Comparison of ENCODE assay signal across 8 mouse cellular contexts in genomic region chr4:155944271-155944670, GRCm38 (mm10). TPM values are rescaled to one million over a fixed set of nuclear protein-coding genes. Genes with fewer than 3 reads are reported as not detected.
DNase-seq lines count a peak whose midpoint lies in the region; ATAC-seq and TF ChIP-seq lines count a peak whose summit lies in the region.

No protein-coding gene starts in this region.

- peak overlapping the region; percentile 96 for H3K27ac ChIP-seq in layer of hippocampus, adult 2 months
- peak overlapping the region; percentile 92 for H3K27ac ChIP-seq in embryonic facial prominence, embryonic 10.5 days (replicated peaks)
- H3K27ac ChIP-seq in hindbrain, embryonic 16.5 days (ENCODE audit: low read depth, low read length): peak overlapping the region; percentile 80
- H3K27ac ChIP-seq in macrophage: peak overlapping the region; percentile 74
- peak overlapping the region; percentile 55 for H3K27ac ChIP-seq in stomach, embryonic 16.5 days (ENCODE audit: low read length)

- H3K9me3 ChIP-seq in embryonic facial prominence, embryonic 10.5 days: no peaks in the 10 kb centered on the region
- no peaks in the 10 kb centered on the region for H3K9me3 ChIP-seq in hindbrain, embryonic 16.5 days (ENCODE audit: control insufficient read depth, low read length)
- H3K9me3 ChIP-seq in stomach, embryonic 16.5 days (replicated peaks; ENCODE audit: control insufficient read depth, low read length): no peaks in the 10 kb centered on the region

- ATAC-seq in hindbrain, embryonic 16.5 days: no peak
- peak; percentile 20 for ATAC-seq in stomach, embryonic 16.5 days (ENCODE audit: insufficient read depth, low FRiP score)

- TF ChIP-seq CTCF in layer of hippocampus, adult 2 months (conservative IDR thresholded peaks at IDR 0.05): no peak

- no peak for DNase-seq in layer of hippocampus, adult 2 months (ENCODE audit: low spot score in 2 of 2)
- DNase-seq in layer of hippocampus, adult 18-20 months (ENCODE audit: low spot score in 2 of 2): no peak
- DNase-seq in embryonic facial prominence, embryonic 10.5 days (ENCODE audit: low spot score): peak; percentile 24
- no peak for DNase-seq in adipocyte (ENCODE audit: low spot score)
- DNase-seq in frontal cortex, postnatal 10 days (ENCODE audit: low spot score in 2 of 2): no peak

- peaks cover 19% of the 10 kb centered on the region for H3K4me1 ChIP-seq in embryonic facial prominence, embryonic 10.5 days
- H3K4me1 ChIP-seq in hindbrain, embryonic 16.5 days (ENCODE audit: control insufficient read depth, insufficient read depth, low read depth, low read length): peaks cover 21% of the 10 kb centered on the region
- peaks cover 14% of the 10 kb centered on the region for H3K4me1 ChIP-seq in stomach, embryonic 16.5 days (ENCODE audit: control insufficient read depth, insufficient read depth, low read length)

- peak overlapping the region; percentile 68 for H3K4me3 ChIP-seq in layer of hippocampus, adult 2 months
- H3K4me3 ChIP-seq in embryonic facial prominence, embryonic 10.5 days: peak overlapping the region; percentile 99
- H3K4me3 ChIP-seq in hindbrain, embryonic 16.5 days (ENCODE audit: low read length): peak overlapping the region; percentile 96
- peak overlapping the region; percentile 92 for H3K4me3 ChIP-seq in macrophage (ENCODE audit: inconsistent target)
- H3K4me3 ChIP-seq in stomach, embryonic 16.5 days (replicated peaks; ENCODE audit: low read length): peak overlapping the region; percentile 88

- H3K9ac ChIP-seq in hindbrain, embryonic 16.5 days (ENCODE audit: low read depth, low read length): peak overlapping the region; percentile 89
- peak overlapping the region; percentile 93 for H3K9ac ChIP-seq in stomach, embryonic 16.5 days (ENCODE audit: low read length)

- peaks cover 53% of the 10 kb centered on the region for H3K79me2 ChIP-seq in macrophage (ENCODE audit: inconsistent target)

- H3K36me3 ChIP-seq in embryonic facial prominence, embryonic 10.5 days (replicated peaks): peaks cover 36% of the 10 kb centered on the region
- H3K36me3 ChIP-seq in hindbrain, embryonic 16.5 days (ENCODE audit: control insufficient read depth, insufficient read depth, low read length): peaks cover 13% of the 10 kb centered on the region
- H3K36me3 ChIP-seq in macrophage (ENCODE audit: inconsistent target): peaks cover 16% of the 10 kb centered on the region
- peaks cover 5% of the 10 kb centered on the region; the same call in 1 of the 2 replicates for H3K36me3 ChIP-seq in stomach, embryonic 16.5 days (ENCODE audit: control insufficient read depth, insufficient read depth, low read length)

- H3K27me3 ChIP-seq in embryonic facial prominence, embryonic 10.5 days (replicated peaks; ENCODE audit: low read depth, poor library complexity, severe bottlenecking): no peaks in the 10 kb centered on the region
- H3K27me3 ChIP-seq in hindbrain, embryonic 16.5 days (replicated peaks; ENCODE audit: control insufficient read depth, insufficient read depth, low read length): no peaks in the 10 kb centered on the region
- no peaks in the 10 kb centered on the region for H3K27me3 ChIP-seq in stomach, embryonic 16.5 days (ENCODE audit: control insufficient read depth, insufficient read depth, low read length)

- under 1% methylated on average over 17 of the region's 17 CpGs for WGBS in embryonic facial prominence, embryonic 10.5 days
- 1% methylated on average over 17 of the region's 17 CpGs for WGBS in hindbrain, embryonic 16.5 days
- WGBS in macrophage (ENCODE audit: missing documents): 1% methylated on average over 17 of the region's 17 CpGs
- WGBS in stomach, embryonic 16.5 days: under 1% methylated on average over 17 of the region's 17 CpGs

- H3K4me2 ChIP-seq in hindbrain, embryonic 16.5 days (ENCODE audit: low read length): peak overlapping the region; percentile 95
- H3K4me2 ChIP-seq in stomach, embryonic 16.5 days (ENCODE audit: low read depth, low read length): peak overlapping the region; percentile 90

RNA-seq across cellular contexts. Expression of gene Ube2j2, which starts 0.6 kb away (rescaled TPM):
- total RNA-seq in layer of hippocampus, adult 2 months (2021): 10 to 100 TPM; 69.8 to 71.2 TPM
- total RNA-seq in layer of hippocampus, adult 18-20 months (2021): 10 to 100 TPM; 68.2 to 70.8 TPM
- 146 and 151 TPM in 2 replicates for polyA plus RNA-seq in embryonic facial prominence, embryonic 10.5 days (2016; fragmentation: Nextera tagmentation; extraction: Ambion mirVana)
- 97.6 and 98.8 TPM in 2 replicates for polyA plus RNA-seq in hindbrain, embryonic 16.5 days (2015; fragmentation: Nextera tagmentation; extraction: Ambion mirVana)
- total RNA-seq in macrophage (2018; cell fraction: chromatin; rRNA removed): 100 to 1,000 TPM in 15 of 26 experiments, 10 to 100 TPM in 11; 63.1 to 150 (median 105) TPM
- 10 to 100 TPM; 58.2 to 84.1 (median 71.3) TPM for total RNA-seq in macrophage (2018; cell fraction: cytosol; rRNA removed)
- 10 to 100 TPM; 52.9 to 90.9 (median 71.0) TPM for total RNA-seq in macrophage (2018; cell fraction: nucleus; rRNA removed)
- 55.7 to 67.6 TPM (median 65.4 TPM) in 3 replicates for polyA plus RNA-seq in macrophage (2018)
- 71.6 and 74.5 TPM in 2 replicates for polyA plus RNA-seq in stomach, embryonic 16.5 days (2015; fragmentation: Nextera tagmentation; extraction: Ambion mirVana)

RNA-seq across cellular contexts. Expression of gene C1qtnf12, which starts 17.8 kb away (rescaled TPM):
- total RNA-seq in layer of hippocampus, adult 2 months (2021): 10 to 100 TPM; 11.5 to 18.0 TPM
- 10 to 100 TPM; 15.7 to 16.8 TPM for total RNA-seq in layer of hippocampus, adult 18-20 months (2021)
- 22.7 and 23.6 TPM in 2 replicates for polyA plus RNA-seq in embryonic facial prominence, embryonic 10.5 days (2016; fragmentation: Nextera tagmentation; extraction: Ambion mirVana)
- 13.9 and 16.4 TPM in 2 replicates for polyA plus RNA-seq in hindbrain, embryonic 16.5 days (2015; fragmentation: Nextera tagmentation; extraction: Ambion mirVana)
- 10 to 100 TPM in 24 of 26 experiments, 1 to 10 TPM in 2; 6.3 to 32.7 (median 16.1) TPM for total RNA-seq in macrophage (2018; cell fraction: chromatin; rRNA removed)
- total RNA-seq in macrophage (2018; cell fraction: cytosol; rRNA removed): 10 to 100 TPM in 13 of 26 experiments, 1 to 10 TPM in 13; 4.9 to 27.5 (median 11.7) TPM
- total RNA-seq in macrophage (2018; cell fraction: nucleus; rRNA removed): 10 to 100 TPM in 13 of 26 experiments, 1 to 10 TPM in 13; 2.9 to 30.1 (median 10.1) TPM
- 5.3 to 17.5 TPM (median 14.9 TPM) in 3 replicates for polyA plus RNA-seq in macrophage (2018)
- polyA plus RNA-seq in stomach, embryonic 16.5 days (2015; fragmentation: Nextera tagmentation; extraction: Ambion mirVana): 32.0 and 37.6 TPM in 2 replicates

RNA-seq across cellular contexts. Expression of gene B3galt6, which starts 48.2 kb away (rescaled TPM):
- 10 to 100 TPM in 1 of 2 experiments, 1 to 10 TPM in 1; 9.3 to 10.1 TPM for total RNA-seq in layer of hippocampus, adult 2 months (2021)
- 10 to 100 TPM in 1 of 2 experiments, 1 to 10 TPM in 1; 9.3 to 10.3 TPM for total RNA-seq in layer of hippocampus, adult 18-20 months (2021)
- 12.7 and 15.7 TPM in 2 replicates for polyA plus RNA-seq in embryonic facial prominence, embryonic 10.5 days (2016; fragmentation: Nextera tagmentation; extraction: Ambion mirVana)
- 35.5 and 35.7 TPM in 2 replicates for polyA plus RNA-seq in hindbrain, embryonic 16.5 days (2015; fragmentation: Nextera tagmentation; extraction: Ambion mirVana)
- 1 to 10 TPM in 18 of 26 experiments, under 1 TPM in 7, not detected in 1; 0.25 to 5.3 (median 1.6) TPM for total RNA-seq in macrophage (2018; cell fraction: chromatin; rRNA removed)
- 1 to 10 TPM; 1.7 to 4.6 (median 3.4) TPM for total RNA-seq in macrophage (2018; cell fraction: cytosol; rRNA removed)
- 1 to 10 TPM in 25 of 26 experiments, under 1 TPM in 1; 0.69 to 8.5 (median 3.4) TPM for total RNA-seq in macrophage (2018; cell fraction: nucleus; rRNA removed)
- polyA plus RNA-seq in macrophage (2018): 1.4 to 6.1 TPM (median 2.9 TPM) in 3 replicates
- polyA plus RNA-seq in stomach, embryonic 16.5 days (2015; fragmentation: Nextera tagmentation; extraction: Ambion mirVana): 11.0 and 11.6 TPM in 2 replicates

RNA-seq across cellular contexts. Expression of gene Sdf4, which starts 48.4 kb away (rescaled TPM):
- 100 to 1,000 TPM; 191 to 194 TPM for total RNA-seq in layer of hippocampus, adult 2 months (2021)
- 100 to 1,000 TPM; 202 to 203 TPM for total RNA-seq in layer of hippocampus, adult 18-20 months (2021)
- 132 and 138 TPM in 2 replicates for polyA plus RNA-seq in embryonic facial prominence, embryonic 10.5 days (2016; fragmentation: Nextera tagmentation; extraction: Ambion mirVana)
- 120 and 124 TPM in 2 replicates for polyA plus RNA-seq in hindbrain, embryonic 16.5 days (2015; fragmentation: Nextera tagmentation; extraction: Ambion mirVana)
- total RNA-seq in macrophage (2018; cell fraction: chromatin; rRNA removed): 100 to 1,000 TPM in 24 of 26 experiments, 10 to 100 TPM in 2; 76.5 to 184 (median 139) TPM
- total RNA-seq in macrophage (2018; cell fraction: cytosol; rRNA removed): 100 to 1,000 TPM; 182 to 279 (median 233) TPM
- 100 to 1,000 TPM in 25 of 26 experiments, 10 to 100 TPM in 1; 92.3 to 220 (median 162) TPM for total RNA-seq in macrophage (2018; cell fraction: nucleus; rRNA removed)
- polyA plus RNA-seq in macrophage (2018): 261 to 438 TPM (median 289 TPM) in 3 replicates
- polyA plus RNA-seq in stomach, embryonic 16.5 days (2015; fragmentation: Nextera tagmentation; extraction: Ambion mirVana): 165 and 166 TPM in 2 replicates

RNA-seq across cellular contexts. Expression of gene Acap3, which starts 52.6 kb away (rescaled TPM):
- total RNA-seq in layer of hippocampus, adult 2 months (2021): 100 to 1,000 TPM; 121 to 129 TPM
- total RNA-seq in layer of hippocampus, adult 18-20 months (2021): 100 to 1,000 TPM; 105 to 120 TPM
- 24.1 and 28.0 TPM in 2 replicates for polyA plus RNA-seq in embryonic facial prominence, embryonic 10.5 days (2016; fragmentation: Nextera tagmentation; extraction: Ambion mirVana)
- 62.3 and 74.5 TPM in 2 replicates for polyA plus RNA-seq in hindbrain, embryonic 16.5 days (2015; fragmentation: Nextera tagmentation; extraction: Ambion mirVana)
- total RNA-seq in macrophage (2018; cell fraction: chromatin; rRNA removed): 10 to 100 TPM in 24 of 26 experiments, 1 to 10 TPM in 2; 10.0 to 70.6 (median 29.3) TPM
- total RNA-seq in macrophage (2018; cell fraction: cytosol; rRNA removed): 1 to 10 TPM; 3.4 to 9.9 (median 6.2) TPM
- 10 to 100 TPM in 18 of 26 experiments, 1 to 10 TPM in 8; 2.2 to 46.6 (median 11.6) TPM for total RNA-seq in macrophage (2018; cell fraction: nucleus; rRNA removed)
- 8.2 to 8.7 TPM (median 8.3 TPM) in 3 replicates for polyA plus RNA-seq in macrophage (2018)
- 18.0 and 24.0 TPM in 2 replicates for polyA plus RNA-seq in stomach, embryonic 16.5 days (2015; fragmentation: Nextera tagmentation; extraction: Ambion mirVana)
